Mouse (Mus musculus) embryonic fibroblast, embryonic 13.5 days (primary cell): ENCODE measurements around the gene Zfp658. TPM values are rescaled to one million over a fixed set of nuclear protein-coding genes. Genes with fewer than 3 reads are reported as not detected.

Source experiments
- H3K27ac ChIP-seq: 2 replicates; pipeline ENCODE4 v1.5.1; 2012; ENCODE audit warnings: low read length, control low read depth, inconsistent platforms; ENCODE audit not compliant: insufficient read depth
- H3K4me1 ChIP-seq: 2 replicates; pipeline ENCODE4 v1.6.1; 2011; ENCODE audit warnings: low read length; ENCODE audit not compliant: control insufficient read depth, insufficient read depth
- H3K4me3 ChIP-seq: 2 replicates; pipeline ENCODE4 v1.5.1; 2011; ENCODE audit warnings: mild to moderate bottlenecking, control low read depth, low read length; ENCODE audit not compliant: insufficient read depth
- CTCF ChIP-seq: IDR thresholded peaks from 2 replicates; pipeline ENCODE4 v1.5.1; 2011; ENCODE audit warnings: mild to moderate bottlenecking, control low read depth, low read length, moderate library complexity, borderline replicate concordance; ENCODE audit not compliant: insufficient read depth
- POLR2A ChIP-seq: IDR thresholded peaks from 2 replicates; pipeline ENCODE4 v1.6.1; 2011; ENCODE audit warnings: low read depth, mild to moderate bottlenecking, control low read depth, low read length, moderate library complexity
- polyA plus RNA-seq: library from polyadenylated mRNA; stranded (reverse); fragments of >200 nt; gene quantifications from 2 replicates; pipeline ENCODE4 v1.2.4, GENCODE M21; 2011; ENCODE audit warnings: low read depth; ENCODE audit not compliant: missing spikeins, insufficient read length

Gene Zfp658
- polyA plus RNA-seq = 2.8 and 4.1 TPM in 2 replicates

- H3K27ac ChIP-seq = peak within 1 kb of the TSS; percentile 38
- peak within 1 kb of the TSS; percentile 65 for H3K4me3 ChIP-seq
- H3K4me1 ChIP-seq = peaks cover 4% of the 10 kb centered on the region; the same call in 1 of the 2 replicates
- TF ChIP-seq POLR2A = peak; percentile 66; the same call in 1 of the 2 replicates
- no peak for TF ChIP-seq CTCF
These were observed at the start of gene Zfp658 for GRCm38 (mm10) chr7:43562006-43562633. TSS of gene Zfp658 (plus strand) at chr7:43562256.

GRCm38 (mm10) chr7:43512519-43512918 lies 49.5 kb upstream of the Zfp658 start:
- TF ChIP-seq CTCF = no peak
- no peak for TF ChIP-seq POLR2A
- no peaks in the 10 kb centered on the region for H3K4me1 ChIP-seq
- H3K27ac ChIP-seq = no peak overlapping the region
- H3K4me3 ChIP-seq = no peak overlapping the region

GRCm38 (mm10) chr7:43515076-43515475 lies 47.0 kb upstream of the Zfp658 start:
- no peaks in the 10 kb centered on the region for H3K4me1 ChIP-seq
- no peak for TF ChIP-seq CTCF
- H3K27ac ChIP-seq = no peak overlapping the region
- no peak overlapping the region for H3K4me3 ChIP-seq

GRCm38 (mm10) chr7:43518341-43518740 lies 43.7 kb upstream of the Zfp658 start:
- TF ChIP-seq CTCF = no peak
- TF ChIP-seq POLR2A = no peak
- no peak overlapping the region for H3K4me3 ChIP-seq

GRCm38 (mm10) chr7:43522776-43523175 lies 39.3 kb upstream of the Zfp658 start:
- no peak overlapping the region for H3K27ac ChIP-seq
- TF ChIP-seq POLR2A (no peak), CTCF (no peak)
- H3K4me1 ChIP-seq = no peaks in the 10 kb centered on the region
- no peak overlapping the region for H3K4me3 ChIP-seq

More at GRCm38 (mm10) chr7:43518341-43518740, 43.7 kb upstream of the Zfp658 start:
- Histone ChIP-seq H3K27ac (no peak overlapping the region), H3K4me1 (no peaks in the 10 kb centered on the region)

- TF ChIP-seq CTCF (peak; percentile 38; the same call in 1 of the 2 replicates), POLR2A (no peak)
- Histone ChIP-seq H3K4me3 (no peak overlapping the region), H3K4me1 (no peaks in the 10 kb centered on the region), H3K27ac (no peak overlapping the region)
These were observed 36.7 kb upstream of the Zfp658 start for GRCm38 (mm10) chr7:43525313-43525712.

- no peak overlapping the region for H3K4me3 ChIP-seq
- no peaks in the 10 kb centered on the region for H3K4me1 ChIP-seq
- H3K27ac ChIP-seq = no peak overlapping the region
- TF ChIP-seq POLR2A (no peak), CTCF (no peak)
These were observed 31.8 kb upstream of the Zfp658 start for GRCm38 (mm10) chr7:43530216-43530785.

GRCm38 (mm10) chr7:43532936-43533505 lies 29.0 kb upstream of the Zfp658 start:
- H3K4me3 ChIP-seq = no peak overlapping the region
- no peak overlapping the region for H3K27ac ChIP-seq
- H3K4me1 ChIP-seq = no peaks in the 10 kb centered on the region
- TF ChIP-seq CTCF = no peak
- TF ChIP-seq POLR2A = no peak

GRCm38 (mm10) chr7:43538524-43538923 lies 23.5 kb upstream of the Zfp658 start:
- H3K4me1 ChIP-seq = no peaks in the 10 kb centered on the region
- TF ChIP-seq POLR2A (no peak), CTCF (no peak)
- no peak overlapping the region for H3K4me3 ChIP-seq
- H3K27ac ChIP-seq = no peak overlapping the region
